Mouse (Mus musculus) splenic B cell, adult 2 months (primary cell): ENCODE measurements around the gene Ppp1r1b.

Experiments used
- DNase-seq: peaks from one replicate; pipeline ENCODE4 v3.0.0-alpha.2; 2011; ENCODE audit warnings: low read depth, low spot score
- H3K27me3 ChIP-seq: 2 replicates; pipeline ENCODE4 v1.6.1; 2012; ENCODE audit warnings: mild to moderate bottlenecking, low read length, moderate library complexity, mixed read lengths; ENCODE audit not compliant: control insufficient read depth, poor library complexity, insufficient read depth, severe bottlenecking
- H3K36me3 ChIP-seq: 2 replicates; pipeline ENCODE4 v1.6.1; 2012; ENCODE audit warnings: mild to moderate bottlenecking, low read length, moderate library complexity, mixed read lengths; ENCODE audit not compliant: control insufficient read depth, poor library complexity, insufficient read depth, severe bottlenecking

Gene Ppp1r1b

DNA sequence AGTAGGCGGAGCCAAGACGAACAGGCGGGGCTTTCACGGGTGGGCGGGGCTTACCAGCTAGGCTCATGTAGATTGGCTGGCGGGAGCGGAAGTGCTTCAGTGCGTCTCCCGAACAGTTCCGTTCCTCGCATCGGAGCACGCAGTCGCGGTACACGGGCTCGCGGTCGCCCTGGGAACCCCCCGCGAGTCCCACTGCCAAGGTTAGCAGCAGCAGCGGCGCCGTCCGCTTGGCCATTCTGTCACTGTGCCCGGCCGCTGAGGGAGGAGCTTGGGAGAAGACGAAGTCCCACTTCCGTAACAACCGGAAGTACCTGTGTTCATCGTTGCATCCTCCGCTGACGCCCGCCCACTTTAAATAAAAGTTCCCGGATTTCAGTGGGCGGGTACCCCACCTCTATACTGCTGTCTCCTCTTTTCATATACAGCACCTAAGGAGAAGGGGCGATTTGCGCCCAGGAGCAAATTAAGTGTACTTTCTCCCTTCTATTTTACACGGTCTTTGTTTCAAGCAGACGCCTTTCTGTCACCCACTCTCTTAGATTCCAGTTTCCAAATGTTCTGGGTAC is 52.0 kb downstream of the Ppp1r1b start, which contains the start of gene Pgap3:
Gene Pgap3, minus strand, starts transcription at position 330 of the 566 bp plus-strand sequence.
- H3K27me3 ChIP-seq, result no peaks in the 10 kb centered on the region; the same call in 1 of the 2 replicates
- no peaks in the 10 kb centered on the region for H3K36me3 ChIP-seq
- peak; percentile 96 for DNase-seq

DNA sequence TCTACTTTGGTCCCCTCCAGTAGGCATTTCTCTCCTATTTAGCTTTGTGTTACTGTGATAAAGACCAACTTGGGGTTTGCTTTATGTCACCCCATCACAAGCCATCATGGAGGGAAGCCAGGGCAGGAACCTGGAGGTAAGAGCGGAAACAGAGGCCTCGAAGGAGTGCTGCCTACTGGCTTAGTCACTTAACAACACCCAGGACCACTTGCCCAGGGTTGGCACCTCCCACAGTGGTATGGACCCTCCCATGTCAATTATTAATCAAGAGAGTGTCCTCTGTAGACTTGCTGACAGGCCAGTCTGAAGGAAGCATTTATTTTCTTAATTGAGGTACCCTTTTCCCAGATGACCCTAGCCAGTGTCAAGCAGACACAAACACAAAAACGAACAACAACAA is 52.6 kb downstream of the Ppp1r1b start:
- Histone ChIP-seq H3K27me3 (no peaks in the 10 kb centered on the region; the same call in 1 of the 2 replicates), H3K36me3 (no peaks in the 10 kb centered on the region)
- peak; percentile 24 for DNase-seq

- no peak for DNase-seq
- Histone ChIP-seq H3K27me3 (peaks cover 1% of the 10 kb centered on the region), H3K36me3 (no peaks in the 10 kb centered on the region)
Observed at GRCm38 (mm10) chr11:98406621-98407020, 58.4 kb downstream of the Ppp1r1b start.
